Mouse (Mus musculus): ENCODE measurements at regions not wholly inside any gene's neighbourhood (a gene's known extent, or its start where the extent isn't known, plus 50 kb on each side); places are given as distances from the start of the nearest gene placed in this dataset.

GRCm38 (mm10) chr6:70713118-70713517 is 78.9 kb downstream of the Rpia start:
- TF ChIP-seq MAFK (IDR thresholded peaks at IDR 0.05; ENCODE audit: insufficient read depth, low read depth, low read length) (no peak), ZNF384 (IDR thresholded peaks at IDR 0.05; ENCODE audit: low read depth, low read length) (no peak), CHD2 (IDR thresholded peaks at IDR 0.05; ENCODE audit: low read depth, low read length) (no peak)
